Mouse (Mus musculus): ENCODE results near the gene Cnpy1. TPM values are rescaled to one million over a fixed set of nuclear protein-coding genes. Genes with fewer than 3 reads are reported as not detected.
A peak's percentile ranks its signal among the peaks of the same experiment; 100 is the strongest.

Cnpy1 gene
- polyA plus RNA-seq, 1 experiment from 2014 or later: 1.3 TPM

DNA sequence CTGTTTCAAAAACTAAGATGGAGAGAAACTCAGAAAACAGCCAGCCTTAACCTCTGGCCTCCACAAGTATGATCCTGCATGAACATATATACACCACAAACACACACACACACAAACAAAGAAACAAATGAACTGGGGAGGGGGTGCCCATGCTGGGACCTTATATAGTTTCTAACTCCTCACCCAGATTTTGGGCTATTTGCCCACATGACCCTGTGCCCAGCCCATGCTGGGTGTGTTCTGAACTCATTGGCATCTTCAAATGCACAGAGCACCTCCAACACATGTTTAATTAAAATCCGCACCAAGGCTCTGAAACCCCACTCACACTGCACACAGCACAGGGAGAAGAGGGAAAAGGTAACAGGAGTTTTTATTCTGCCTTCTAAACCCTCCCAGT, 14.3 kb upstream of the Cnpy1 start:
- DNase-seq (ENCODE audit: low spot score): no peak
- no peaks in the 10 kb centered on the region for H3K36me3 ChIP-seq (replicated peaks)
- H3K4me3 ChIP-seq: no peak overlapping the region
- no peaks in the 10 kb centered on the region for H3K27me3 ChIP-seq (replicated peaks; ENCODE audit: low read depth, poor library complexity, severe bottlenecking)
- no peaks in the 10 kb centered on the region for H3K4me1 ChIP-seq
- H3K9me3 ChIP-seq: no peaks in the 10 kb centered on the region
- WGBS: 90% methylated on average over 1 of the region's 1 CpGs
- H3K27ac ChIP-seq (replicated peaks): no peak overlapping the region

DNA sequence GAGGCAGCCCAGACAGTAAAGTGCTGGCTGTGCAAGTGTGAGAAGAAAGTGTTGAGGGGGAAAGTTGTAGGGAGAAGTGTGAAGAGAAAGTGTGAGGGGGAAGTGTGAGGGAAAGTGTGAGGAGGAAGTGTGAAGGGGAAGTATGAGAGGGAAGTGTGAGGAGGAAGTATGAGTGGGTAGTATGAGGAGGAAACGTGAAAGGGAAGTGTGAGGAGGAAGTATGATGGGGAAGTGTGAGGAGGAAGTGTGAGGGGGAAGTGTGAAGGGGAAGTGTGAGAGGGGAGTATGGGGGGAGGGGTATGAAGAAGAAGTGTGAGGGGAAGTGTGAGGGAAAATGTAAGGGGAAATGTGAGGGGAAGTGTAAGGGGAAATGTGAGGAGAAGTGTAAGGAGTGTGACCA, 13.8 kb upstream of the Cnpy1 start:
- WGBS: 54% methylated on average over 1 of the region's 1 CpGs

DNA sequence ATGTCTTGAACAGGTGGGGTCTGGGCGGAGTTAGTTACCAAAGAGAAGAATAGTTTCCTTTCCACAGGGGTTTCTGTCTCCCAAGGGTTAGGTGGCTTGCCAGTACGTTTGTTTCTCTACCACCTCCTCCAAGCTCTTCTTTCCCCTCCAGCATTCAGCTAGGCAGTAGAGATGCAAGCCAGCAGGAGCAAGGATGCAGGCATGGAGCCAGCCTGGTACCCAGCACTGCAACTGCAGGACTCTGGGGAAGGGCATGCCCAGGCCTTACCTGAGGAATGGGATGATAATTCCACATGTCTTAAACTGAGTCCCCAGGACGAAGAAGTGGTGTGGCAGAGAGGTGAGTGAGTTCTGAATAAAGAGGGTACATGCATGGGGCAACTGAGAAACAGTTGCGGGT, 12.2 kb upstream of the Cnpy1 start:
- H3K4me3 ChIP-seq: no peak overlapping the region
- 84% methylated on average over 4 of the region's 4 CpGs for WGBS
- H3K4me1 ChIP-seq: no peaks in the 10 kb centered on the region
- H3K27me3 ChIP-seq (replicated peaks; ENCODE audit: low read depth, poor library complexity, severe bottlenecking): no peaks in the 10 kb centered on the region
- H3K36me3 ChIP-seq (replicated peaks): no peaks in the 10 kb centered on the region
- no peak overlapping the region for H3K27ac ChIP-seq (replicated peaks)
- no peaks in the 10 kb centered on the region for H3K9me3 ChIP-seq
- no peak for DNase-seq (ENCODE audit: low spot score)

More for the DNA sequence above, 13.8 kb upstream of the Cnpy1 start:
- DNase-seq (ENCODE audit: low spot score): no peak
- no peak overlapping the region for H3K4me3 ChIP-seq
- H3K4me1 ChIP-seq: no peaks in the 10 kb centered on the region
- no peak overlapping the region for H3K27ac ChIP-seq (replicated peaks)
- no peaks in the 10 kb centered on the region for H3K9me3 ChIP-seq
- H3K36me3 ChIP-seq (replicated peaks): no peaks in the 10 kb centered on the region
- H3K27me3 ChIP-seq (replicated peaks; ENCODE audit: low read depth, poor library complexity, severe bottlenecking): no peaks in the 10 kb centered on the region

DNA sequence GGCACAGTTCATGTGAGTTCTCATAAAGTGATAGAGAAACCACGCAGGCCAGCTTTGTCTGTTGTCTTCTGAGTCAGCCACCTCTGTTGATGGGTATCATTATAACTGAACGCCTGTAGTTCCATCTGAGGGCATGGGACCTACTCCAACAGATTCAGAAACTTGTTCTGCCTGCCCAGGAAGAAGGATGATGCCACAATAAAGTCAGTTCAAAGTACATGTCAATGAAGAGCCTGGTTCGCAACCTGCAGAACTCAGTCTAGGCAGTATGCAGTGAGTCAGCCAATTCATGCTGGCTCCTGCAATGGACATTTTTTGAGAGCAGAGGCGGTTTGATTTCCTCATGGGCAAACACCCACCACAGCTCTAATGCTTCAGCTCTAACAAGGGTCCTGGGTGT, 7.4 kb upstream of the Cnpy1 start:
- no peaks in the 10 kb centered on the region for H3K9me3 ChIP-seq
- no peak for DNase-seq (ENCODE audit: low spot score)
- no peak overlapping the region for H3K27ac ChIP-seq (replicated peaks)
- H3K4me3 ChIP-seq: no peak overlapping the region
- H3K27me3 ChIP-seq (replicated peaks; ENCODE audit: low read depth, poor library complexity, severe bottlenecking): no peaks in the 10 kb centered on the region; the same call in 1 of the 2 replicates
- H3K4me1 ChIP-seq: peaks cover 10% of the 10 kb centered on the region
- H3K36me3 ChIP-seq (replicated peaks): no peaks in the 10 kb centered on the region
- 87% methylated on average over 4 of the region's 4 CpGs for WGBS

DNA sequence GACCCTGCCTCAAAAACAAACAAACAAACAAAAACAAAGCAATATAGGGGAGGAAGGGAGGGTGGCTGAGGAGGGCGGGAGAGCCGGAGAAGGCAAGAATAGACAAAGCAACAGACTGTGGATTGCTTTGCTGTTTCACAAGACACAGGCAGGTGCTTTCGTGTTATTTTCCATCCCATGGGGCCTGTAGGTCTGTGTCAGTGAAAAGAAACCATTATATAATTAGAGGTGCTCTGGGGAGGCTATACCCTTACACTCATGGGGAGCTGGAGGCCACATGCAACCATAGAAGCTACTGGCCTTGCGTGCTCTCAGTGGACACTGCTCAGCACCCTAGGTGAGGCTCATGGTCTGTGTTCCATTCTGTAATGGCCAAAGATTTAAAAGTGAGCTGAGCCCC, 6.7 kb upstream of the Cnpy1 start:
- DNase-seq (ENCODE audit: low spot score): no peak
- no peaks in the 10 kb centered on the region; the same call in 1 of the 2 replicates for H3K27me3 ChIP-seq (replicated peaks; ENCODE audit: low read depth, poor library complexity, severe bottlenecking)
- H3K9me3 ChIP-seq: no peaks in the 10 kb centered on the region
- H3K4me3 ChIP-seq: no peak overlapping the region
- WGBS: 86% methylated on average over 4 of the region's 4 CpGs
- no peak overlapping the region for H3K27ac ChIP-seq (replicated peaks)
- peaks cover 10% of the 10 kb centered on the region for H3K4me1 ChIP-seq
- no peaks in the 10 kb centered on the region for H3K36me3 ChIP-seq (replicated peaks)

DNA sequence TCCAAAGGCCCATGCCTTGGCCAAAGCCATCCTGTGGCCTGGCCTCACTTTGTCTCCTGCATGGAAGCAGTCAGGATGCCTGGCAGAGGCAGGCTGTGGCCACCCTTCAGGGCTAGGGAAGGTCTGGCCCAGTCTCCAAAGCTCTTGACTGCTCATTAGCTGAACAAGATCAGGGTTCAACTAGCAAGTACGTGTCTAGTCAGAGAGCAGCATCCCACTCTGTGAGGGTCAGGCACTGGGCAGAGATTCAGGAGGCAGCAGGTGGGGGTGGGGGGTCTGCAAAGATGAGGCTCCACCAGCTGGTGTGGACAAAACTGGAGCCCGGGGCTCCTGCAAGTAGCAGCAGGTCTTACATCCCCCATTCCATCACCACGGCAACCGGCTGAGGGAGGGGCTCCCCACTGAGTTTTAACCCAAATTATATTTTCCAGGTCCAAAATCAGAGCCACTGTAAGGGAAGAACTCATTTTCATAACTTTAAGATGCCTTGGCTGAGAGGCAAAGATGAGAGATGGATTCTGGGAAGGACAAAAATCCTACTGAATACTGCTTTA, 5.7 kb upstream of the Cnpy1 start:
- Histone ChIP-seq H3K36me3 (replicated peaks) (no peaks in the 10 kb centered on the region), H3K4me3 (no peak overlapping the region), H3K27me3 (replicated peaks; ENCODE audit: low read depth, poor library complexity, severe bottlenecking) (no peaks in the 10 kb centered on the region; the same call in 1 of the 2 replicates), H3K4me1 (peaks cover 10% of the 10 kb centered on the region), H3K9me3 (no peaks in the 10 kb centered on the region), H3K27ac (replicated peaks) (no peak overlapping the region; the same call in 1 of the 2 replicates)
- 61% methylated on average over 4 of the region's 4 CpGs for WGBS
- DNase-seq (ENCODE audit: low spot score): peak; percentile 27

DNA sequence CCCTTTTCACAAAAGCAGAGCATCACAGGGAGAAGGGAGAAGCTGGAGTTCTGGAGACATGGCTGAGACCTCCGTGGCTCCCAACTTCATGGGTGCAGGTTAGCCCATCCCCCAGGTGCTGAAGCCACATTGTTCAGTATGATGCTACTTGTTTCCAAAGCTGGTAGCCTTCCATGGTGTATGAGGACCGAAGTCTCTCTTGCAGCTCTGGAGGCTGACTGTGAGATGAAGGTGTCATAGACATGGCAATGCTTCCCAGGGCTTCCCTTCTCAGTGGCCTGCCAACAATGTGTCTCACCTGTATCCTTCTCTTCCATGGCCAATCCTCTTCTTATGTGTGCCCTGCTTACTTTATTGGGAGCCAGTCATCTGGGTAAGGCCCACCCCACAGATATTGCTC, 4.9 kb upstream of the Cnpy1 start:
- Histone ChIP-seq H3K27me3 (replicated peaks; ENCODE audit: low read depth, poor library complexity, severe bottlenecking) (no peaks in the 10 kb centered on the region; the same call in 1 of the 2 replicates), H3K27ac (replicated peaks) (no peak overlapping the region), H3K4me3 (no peak overlapping the region), H3K9me3 (no peaks in the 10 kb centered on the region), H3K36me3 (replicated peaks) (no peaks in the 10 kb centered on the region), H3K4me1 (peaks cover 10% of the 10 kb centered on the region)
- 90% methylated on average over 2 of the region's 2 CpGs for WGBS
- no peak for DNase-seq (ENCODE audit: low spot score)

DNA sequence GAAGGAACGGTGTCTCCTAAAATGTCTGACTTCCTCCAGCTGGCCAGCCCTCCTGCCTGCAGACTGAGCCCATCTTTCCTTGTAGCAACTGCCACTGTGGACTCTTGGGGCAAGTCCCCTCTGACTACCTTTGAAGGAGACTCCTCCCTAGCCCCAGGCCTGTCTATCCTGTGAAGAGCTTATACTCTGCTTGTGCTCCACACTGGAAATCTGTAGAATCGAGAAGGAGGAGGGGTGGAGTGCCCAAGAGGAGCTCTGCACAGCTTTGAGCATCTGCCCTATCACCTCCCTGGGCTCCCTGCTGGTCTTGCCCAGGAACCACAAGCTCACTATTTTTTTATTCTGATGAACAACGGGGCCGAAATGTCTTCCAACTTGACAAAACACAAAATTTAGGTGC, 485 bp downstream of the Cnpy1 start:
- Histone ChIP-seq H3K4me3 (no peak overlapping the region), H3K4me1 (no peaks in the 10 kb centered on the region), H3K9me3 (no peaks in the 10 kb centered on the region), H3K36me3 (replicated peaks) (no peaks in the 10 kb centered on the region), H3K27me3 (replicated peaks; ENCODE audit: low read depth, poor library complexity, severe bottlenecking) (no peaks in the 10 kb centered on the region; the same call in 1 of the 2 replicates), H3K27ac (replicated peaks) (no peak overlapping the region)
- 69% methylated on average over 4 of the region's 4 CpGs for WGBS
- no peak for DNase-seq (ENCODE audit: low spot score)

DNA sequence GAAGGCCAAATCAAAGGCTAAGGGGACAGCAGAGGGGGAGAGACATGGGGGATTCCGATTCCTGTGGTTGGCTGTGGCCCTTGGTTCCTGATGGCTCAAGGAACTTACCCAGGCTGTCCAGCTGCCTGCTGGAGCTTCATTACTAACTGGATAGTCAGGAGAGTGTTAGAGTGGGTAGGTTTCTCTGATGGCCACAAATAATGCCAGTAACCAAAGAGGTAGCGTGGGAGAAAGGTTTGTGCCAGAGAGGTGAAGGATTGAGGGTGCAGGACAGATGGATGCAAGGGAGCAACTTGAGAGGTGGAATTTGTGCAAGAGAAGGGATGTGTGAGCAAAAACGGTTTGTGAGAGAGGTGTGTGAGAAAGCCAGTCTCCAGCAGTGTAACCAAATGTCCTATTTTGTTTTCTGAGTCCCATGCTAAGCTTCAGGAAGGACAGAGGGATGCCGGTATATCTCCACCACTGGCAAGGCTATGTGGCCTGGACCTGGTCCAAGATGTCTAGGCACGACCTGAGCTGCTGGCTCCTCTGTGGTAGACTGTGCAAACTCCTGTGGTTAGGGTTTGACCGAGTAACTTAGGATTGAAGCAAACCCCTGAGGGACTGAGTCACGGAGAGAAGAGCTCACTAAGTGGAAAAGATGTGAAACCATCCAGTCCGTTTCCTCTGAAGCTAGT, 2.0 kb downstream of the Cnpy1 start:
- no peak overlapping the region for H3K4me3 ChIP-seq
- no peak for DNase-seq (ENCODE audit: low spot score)
- WGBS: 80% methylated on average over 8 of the region's 8 CpGs
- H3K27ac ChIP-seq (replicated peaks): no peak overlapping the region
- H3K9me3 ChIP-seq: no peaks in the 10 kb centered on the region
- H3K36me3 ChIP-seq (replicated peaks): no peaks in the 10 kb centered on the region
- no peaks in the 10 kb centered on the region; the same call in 1 of the 2 replicates for H3K27me3 ChIP-seq (replicated peaks; ENCODE audit: low read depth, poor library complexity, severe bottlenecking)
- H3K4me1 ChIP-seq: no peaks in the 10 kb centered on the region

DNA sequence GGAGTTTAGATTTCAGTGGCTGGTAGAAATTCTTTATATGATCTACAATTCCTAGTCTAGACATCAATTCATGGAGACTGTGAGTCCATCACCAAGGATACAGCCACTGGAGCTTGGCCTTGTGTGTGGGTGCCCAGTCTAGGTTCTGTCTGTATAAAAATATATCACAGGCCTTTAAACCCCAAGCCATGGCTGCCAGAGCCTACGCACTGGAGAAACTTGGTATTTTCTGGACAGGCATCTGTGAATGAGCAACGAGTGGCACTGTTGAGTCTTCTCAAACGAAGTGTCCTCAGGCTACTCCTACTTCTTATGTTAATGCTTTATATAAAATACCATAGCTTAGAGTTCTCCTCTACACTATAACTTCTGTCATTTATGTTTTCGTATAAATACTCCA, 4.2 kb downstream of the Cnpy1 start:
- Histone ChIP-seq H3K27ac (replicated peaks) (no peak overlapping the region), H3K36me3 (replicated peaks) (no peaks in the 10 kb centered on the region), H3K4me3 (no peak overlapping the region), H3K4me1 (peaks cover 8% of the 10 kb centered on the region), H3K27me3 (replicated peaks; ENCODE audit: low read depth, poor library complexity, severe bottlenecking) (peaks cover 15% of the 10 kb centered on the region; the same call in 1 of the 2 replicates), H3K9me3 (no peaks in the 10 kb centered on the region)
- WGBS: 80% methylated on average over 4 of the region's 4 CpGs
- DNase-seq (ENCODE audit: low spot score): no peak

DNA sequence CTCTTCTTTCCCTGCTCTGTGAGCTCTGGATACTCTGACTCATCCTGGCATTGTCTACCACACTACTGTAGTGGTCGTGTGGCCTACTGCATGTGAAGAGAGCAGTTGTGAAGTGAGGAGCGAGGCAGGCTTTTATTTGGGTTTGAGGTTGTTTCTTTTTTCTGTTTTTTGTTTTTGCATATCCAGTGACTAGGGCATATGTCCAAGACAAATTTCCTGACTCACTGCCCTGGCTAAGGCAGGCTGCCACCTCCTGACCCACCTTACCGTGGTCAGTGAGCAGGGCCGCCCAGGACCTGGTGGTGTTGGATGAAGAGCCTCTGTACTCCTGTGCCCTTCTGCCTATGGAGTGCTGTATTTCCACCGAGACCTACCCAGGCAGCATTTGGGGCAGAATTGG, 5.8 kb downstream of the Cnpy1 start:
- Histone ChIP-seq H3K9me3 (no peaks in the 10 kb centered on the region), H3K4me3 (no peak overlapping the region), H3K4me1 (peaks cover 20% of the 10 kb centered on the region), H3K27ac (replicated peaks) (no peak overlapping the region), H3K27me3 (replicated peaks; ENCODE audit: low read depth, poor library complexity, severe bottlenecking) (peaks cover 17% of the 10 kb centered on the region; the same call in 1 of the 2 replicates), H3K36me3 (replicated peaks) (no peaks in the 10 kb centered on the region)
- 84% methylated on average over 5 of the region's 5 CpGs for WGBS
- DNase-seq (ENCODE audit: low spot score): no peak

DNA sequence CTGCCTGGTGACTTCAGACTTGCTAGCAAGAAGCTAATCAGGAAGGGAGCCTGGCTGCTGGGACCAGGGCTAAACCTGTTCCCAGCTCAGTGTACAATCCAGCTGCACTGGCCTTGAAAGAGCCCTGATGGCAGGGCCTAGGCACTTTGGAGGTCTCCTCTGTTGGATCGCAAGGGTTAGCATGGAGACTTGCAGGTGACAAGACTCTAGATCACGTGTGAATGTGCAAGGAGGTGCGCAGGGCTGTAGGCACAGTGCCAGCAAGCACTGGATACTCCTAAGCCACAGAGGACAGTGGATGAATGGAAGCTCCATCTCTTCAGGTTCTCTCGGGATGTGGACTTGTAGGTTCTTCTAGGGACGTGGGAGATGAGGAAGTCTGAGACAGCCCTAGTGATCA, 6.7 kb downstream of the Cnpy1 start:
- Histone ChIP-seq H3K27me3 (replicated peaks; ENCODE audit: low read depth, poor library complexity, severe bottlenecking) (peaks cover 17% of the 10 kb centered on the region; the same call in 1 of the 2 replicates), H3K4me1 (peaks cover 20% of the 10 kb centered on the region), H3K4me3 (no peak overlapping the region), H3K27ac (replicated peaks) (no peak overlapping the region), H3K36me3 (replicated peaks) (no peaks in the 10 kb centered on the region), H3K9me3 (no peaks in the 10 kb centered on the region)
- WGBS: 80% methylated on average over 5 of the region's 5 CpGs
- DNase-seq (ENCODE audit: low spot score): no peak

DNA sequence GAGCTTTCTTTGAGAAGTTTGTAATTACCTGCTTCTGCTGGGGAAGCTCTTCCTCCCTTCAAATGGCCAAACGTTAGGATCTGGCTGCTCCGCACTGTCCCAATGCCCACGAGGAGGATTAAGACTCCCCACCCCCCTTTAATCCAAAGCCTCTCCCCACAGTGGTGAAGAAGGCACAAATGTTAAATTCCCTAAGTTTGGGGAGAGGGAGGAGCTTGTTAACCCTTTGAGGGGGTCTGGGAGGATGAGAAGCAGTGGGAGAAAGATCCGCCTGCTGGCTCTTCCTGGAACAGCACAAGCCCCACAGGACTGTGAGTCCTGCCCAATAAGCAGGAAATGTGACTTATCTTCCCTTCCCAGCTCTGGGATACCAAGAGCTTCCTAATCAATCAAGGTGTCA, 7.5 kb downstream of the Cnpy1 start:
- Histone ChIP-seq H3K27me3 (replicated peaks; ENCODE audit: low read depth, poor library complexity, severe bottlenecking) (peaks cover 17% of the 10 kb centered on the region; the same call in 1 of the 2 replicates), H3K27ac (replicated peaks) (no peak overlapping the region), H3K36me3 (replicated peaks) (no peaks in the 10 kb centered on the region), H3K4me3 (no peak overlapping the region), H3K4me1 (peaks cover 20% of the 10 kb centered on the region), H3K9me3 (no peaks in the 10 kb centered on the region)
- WGBS: 18% methylated on average over 4 of the region's 4 CpGs
- peak; percentile 47 for DNase-seq (ENCODE audit: low spot score)

Measured in embryonic facial prominence, embryonic 10.5 days (tissue).